9 mouse cellular contexts compared by ENCODE assay signal in genomic region chr12:3983736-3984135, GRCm38 (mm10). TPM values are rescaled to one million over a fixed set of nuclear protein-coding genes. Genes with fewer than 3 reads are reported as not detected.
A peak's percentile ranks its signal among the peaks of the same experiment; 100 is the strongest.
DNase-seq lines count a peak whose midpoint lies in the region; ATAC-seq and TF ChIP-seq lines count a peak whose summit lies in the region.
"Had no signal": no experiment of that assay in that cellular context is flagged by ENCODE, and none has a peak within 500 bp of the region (broad histone marks: within the 10 kb centered on the region; RNA-seq: fewer than 3 reads in every experiment).

No protein-coding gene starts in this region.

- DNase-seq in heart, adult 11 months: peak; percentile 93
- DNase-seq in heart, embryonic 10.5 days (ENCODE audit: low spot score): no peak
- peak; percentile 66 for DNase-seq in c-Kit-positive CD71-positive TER-119-negative erythroid progenitor cells, embryonic 14.5 days (ENCODE audit: low read depth)
- peak; percentile 60 to 97 for DNase-seq in frontal cortex, adult 2 months (ENCODE audit: extremely low spot score in 1 of 2, low spot score in 1 of 2)
- DNase-seq in layer of hippocampus, adult 18-20 months (ENCODE audit: low spot score in 2 of 2): peak; percentile 69 to 94
- peak; percentile 69 for DNase-seq in lung, postnatal 0 days (ENCODE audit: low spot score)
- DNase-seq in spleen, adult 2 months (ENCODE audit: low read depth in 1 of 2, low spot score in 2 of 2): peak; percentile 55 to 62

- no peak for TF ChIP-seq POLR2A in spleen, adult 2 months (IDR thresholded peaks at IDR 0.05; ENCODE audit: low read depth, low read length)

- no peak overlapping the region for H3K4me3 ChIP-seq in heart, embryonic 10.5 days
- H3K4me3 ChIP-seq in E14TG2a.4 (replicated peaks; ENCODE audit: low read length): no peak overlapping the region
- H3K4me3 ChIP-seq in lung, postnatal 0 days (ENCODE audit: low read depth, low read length): no peak overlapping the region
- H3K4me3 ChIP-seq in spleen, adult 2 months (ENCODE audit: extremely low read depth, insufficient read depth, insufficient read length): no peak overlapping the region

- WGBS in heart, embryonic 10.5 days: 0% methylated on average over 1 of the region's 1 CpGs
- WGBS in lung, postnatal 0 days: 5% methylated on average over 1 of the region's 1 CpGs
- WGBS in spleen, adult 2 months: 0% methylated on average over 1 of the region's 1 CpGs

- TF ChIP-seq CTCF in E14TG2a.4 (conservative IDR thresholded peaks at IDR 0.05; ENCODE audit: low read length): peak; percentile 78
- peak; percentile 81 for TF ChIP-seq CTCF in lung, postnatal 0 days (IDR thresholded peaks at IDR 0.05)
- peak; percentile 29; the same call in 1 of the 2 replicates for TF ChIP-seq CTCF in spleen, adult 2 months (IDR thresholded peaks at IDR 0.05; ENCODE audit: extremely low read depth, insufficient read depth, insufficient read length, insufficient replicate concordance)

- H3K9me3 ChIP-seq in heart, embryonic 10.5 days: no peaks in the 10 kb centered on the region
- H3K9me3 ChIP-seq in E14TG2a.4 (ENCODE audit: low read length): no peaks in the 10 kb centered on the region
- no peaks in the 10 kb centered on the region for H3K9me3 ChIP-seq in lung, postnatal 0 days (ENCODE audit: low read length)

- no peak overlapping the region for H3K27ac ChIP-seq in heart, embryonic 10.5 days
- H3K27ac ChIP-seq in lung, postnatal 0 days (ENCODE audit: low read length): no peak overlapping the region
- no peak overlapping the region for H3K27ac ChIP-seq in spleen, adult 2 months (ENCODE audit: insufficient read depth, low read length)
- H3K27ac ChIP-seq: macrophage had no signal

- H3K36me3 ChIP-seq in heart, embryonic 10.5 days: peaks cover 24% of the 10 kb centered on the region
- no peaks in the 10 kb centered on the region for H3K36me3 ChIP-seq in E14TG2a.4 (ENCODE audit: insufficient read depth, low read length)
- no peaks in the 10 kb centered on the region for H3K36me3 ChIP-seq in lung, postnatal 0 days (ENCODE audit: insufficient read depth, low read length)
- H3K36me3 ChIP-seq in spleen, adult 2 months (ENCODE audit: control insufficient read depth, insufficient read depth, low read length): no peaks in the 10 kb centered on the region

- H3K9ac ChIP-seq in lung, postnatal 0 days (replicated peaks; ENCODE audit: low read depth): no peak overlapping the region

- no peak for ATAC-seq in lung, postnatal 0 days

- peaks cover 30% of the 10 kb centered on the region for H3K4me1 ChIP-seq in heart, embryonic 10.5 days
- peaks cover 48% of the 10 kb centered on the region for H3K4me1 ChIP-seq in E14TG2a.4 (replicated peaks; ENCODE audit: low read depth, low read length)
- H3K4me1 ChIP-seq in lung, postnatal 0 days (ENCODE audit: insufficient read depth, low read depth, low read length): peaks cover 5% of the 10 kb centered on the region; the same call in 1 of the 2 replicates
- peaks cover 6% of the 10 kb centered on the region for H3K4me1 ChIP-seq in spleen, adult 2 months (ENCODE audit: control insufficient read depth, insufficient read depth, insufficient read length)

- no peak for TF ChIP-seq EP300 in lung, postnatal 0 days (IDR thresholded peaks at IDR 0.05)

- H3K27me3 ChIP-seq in heart, embryonic 10.5 days (ENCODE audit: insufficient read depth, poor library complexity, severe bottlenecking): peaks cover 13% of the 10 kb centered on the region
- peaks cover 18% of the 10 kb centered on the region for H3K27me3 ChIP-seq in E14TG2a.4 (ENCODE audit: insufficient read depth, low read length)
- no peaks in the 10 kb centered on the region for H3K27me3 ChIP-seq in lung, postnatal 0 days (replicated peaks; ENCODE audit: insufficient read depth, low read length)
- no peaks in the 10 kb centered on the region for H3K27me3 ChIP-seq in spleen, adult 2 months (ENCODE audit: control insufficient read depth, insufficient read depth, low read length)

- H3K4me2 ChIP-seq in lung, postnatal 0 days (replicated peaks; ENCODE audit: low read depth, low read length): no peak overlapping the region

RNA-seq across cellular contexts. Expression of gene Pomc, which starts 29.0 kb away (rescaled TPM):
- 3.1 and 4.0 TPM in 2 replicates for polyA plus RNA-seq in heart, embryonic 10.5 days (2016; fragmentation: Nextera tagmentation; extraction: Ambion mirVana)
- polyA plus RNA-seq in frontal cortex, adult 2 months (2012; rRNA removed): 5.6 and 5.8 TPM in 2 replicates
- total RNA-seq in layer of hippocampus, adult 18-20 months (2021): 1 to 10 TPM; 2.3 to 2.4 TPM
- 1.1 TPM in 2 replicates for polyA plus RNA-seq in lung, postnatal 0 days (2015; fragmentation: Nextera tagmentation; extraction: Ambion mirVana)
- 0.39 and 0.44 TPM in 2 replicates for polyA plus RNA-seq in spleen, adult 2 months (2012; rRNA removed)

RNA-seq across cellular contexts. Expression of gene Efr3b, which starts 55.0 kb away (rescaled TPM):
- 9.9 and 16.0 TPM in 2 replicates for polyA plus RNA-seq in heart, embryonic 10.5 days (2016; fragmentation: Nextera tagmentation; extraction: Ambion mirVana)
- 67.8 and 79.0 TPM in 2 replicates for polyA plus RNA-seq in frontal cortex, adult 2 months (2012; rRNA removed)
- total RNA-seq in layer of hippocampus, adult 18-20 months (2021): 10 to 100 TPM; 91.9 to 92.3 TPM
- polyA plus RNA-seq in lung, postnatal 0 days (2015; fragmentation: Nextera tagmentation; extraction: Ambion mirVana): 1.1 and 1.5 TPM in 2 replicates
- 0.97 and 2.0 TPM in 2 replicates for polyA plus RNA-seq in spleen, adult 2 months (2012; rRNA removed)

Comparison
In these comparisons a context has a peak if more than half of its experiments do, and no peak if none do; other contexts are left out.
1. CTCF ChIP-seq: peak in every context shown above with its lines; median percentile 81 in lung, postnatal 0 days; 78 in E14TG2a.4; 29 in spleen, adult 2 months.